Mouse (Mus musculus) embryonic facial prominence, embryonic 11.5 days (tissue): ENCODE data around the gene 2610028H24Rik. TPM values are rescaled to one million over a fixed set of nuclear protein-coding genes. Genes with fewer than 3 reads are reported as not detected.

Experiments
- ATAC-seq: fragments of 200-750 bp; cut with Nextera tagmentation; replicated peaks from 2 replicates; pipeline ENCODE4 v1.8.0; 2017; ENCODE audit warnings: low read depth; ENCODE audit not compliant: insufficient number of reproducible peaks, low FRiP score, low TSS enrichment
- DNase-seq: peaks from one replicate; pipeline ENCODE4 v3.0.0-alpha.2; 2015; ENCODE audit warnings: low spot score
- H3K27ac ChIP-seq: fragments of 300-500 bp; sonication (generic); replicated peaks from 2 replicates; pipeline ENCODE4 v1.5.1; 2014; ENCODE audit warnings: mild to moderate bottlenecking, low read depth, low read length, control low read depth
- H3K27me3 ChIP-seq: fragments of 300-500 bp; sonication (generic); 2 replicates; pipeline ENCODE4 v1.6.1; 2014; ENCODE audit warnings: mild to moderate bottlenecking, low read length, moderate library complexity, mixed read lengths; ENCODE audit not compliant: control insufficient read depth, insufficient read depth
- H3K36me3 ChIP-seq: fragments of 300-500 bp; sonication (generic); replicated peaks from 2 replicates; pipeline ENCODE4 v1.6.1; 2014; ENCODE audit warnings: low read depth, mild to moderate bottlenecking, low read length, moderate library complexity, mixed read lengths; ENCODE audit not compliant: control insufficient read depth, insufficient read depth
- H3K4me1 ChIP-seq: fragments of 300-500 bp; sonication (generic); 2 replicates; pipeline ENCODE4 v1.6.1; 2014; ENCODE audit warnings: low read length, mixed read lengths; ENCODE audit not compliant: control insufficient read depth, insufficient read depth
- H3K4me2 ChIP-seq: fragments of 300-500 bp; sonication (generic); 2 replicates; pipeline ENCODE4 v1.6.1; 2014; ENCODE audit warnings: low read depth, mild to moderate bottlenecking, control low read depth, low read length, moderate library complexity
- H3K4me3 ChIP-seq: fragments of 300-500 bp; sonication (generic); 2 replicates; pipeline ENCODE4 v1.5.1; 2014; ENCODE audit warnings: low read depth, low read length, control low read depth
- H3K9ac ChIP-seq: fragments of 300-500 bp; sonication (generic); replicated peaks from 2 replicates; pipeline ENCODE4 v1.6.1; 2014; ENCODE audit warnings: mild to moderate bottlenecking, control low read depth, low read length
- H3K9me3 ChIP-seq: fragments of 300-500 bp; sonication (generic); replicated peaks from 2 replicates; pipeline ENCODE4 v1.6.1; 2016; ENCODE audit warnings: mild to moderate bottlenecking, low read length, inconsistent platforms, mixed read lengths; ENCODE audit not compliant: control insufficient read depth
- WGBS: fragments of 180-500 bp; shearing (Covaris S2); extraction: QIAGEN DNeasy Blood & Tissue Kit; methylation state at CpG from one replicate; pipeline ENCODE4 v1.1.7; 2014; 5-methylcytosine and 5-hydroxymethylcytosine counted together
- polyA plus RNA-seq: library from polyadenylated mRNA; unstranded; fragments of >200 nt; fragmentation: Nextera tagmentation; extraction: Ambion mirVana; gene quantifications from 2 replicates; pipeline ENCODE4 v1.2.1, GENCODE M21; 2014

2610028H24Rik gene
- polyA plus RNA-seq: not detected in 2 replicates

DNA sequence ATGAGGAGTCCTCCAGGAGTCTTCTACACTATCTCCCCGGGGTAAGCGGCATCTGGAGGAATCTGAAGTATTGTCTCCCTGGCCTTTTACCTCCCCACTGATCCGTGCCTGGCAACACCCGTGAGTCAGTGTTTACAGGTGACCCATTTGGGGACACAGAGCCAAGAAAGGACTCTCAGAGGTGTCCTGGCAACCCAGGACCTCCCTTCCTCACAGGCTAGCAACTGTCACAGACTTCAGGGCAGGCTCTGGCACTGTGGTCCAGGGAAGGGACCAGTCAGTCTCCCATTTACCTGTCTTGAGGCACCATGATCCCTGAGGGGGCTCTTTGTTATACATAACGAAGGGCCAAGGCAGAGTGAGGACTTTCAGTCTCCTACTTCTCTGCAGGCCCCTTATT lies at the start of gene 2610028H24Rik:
TSS of gene 2610028H24Rik (plus strand) at position 231 of the 400 bp plus-strand sequence.
- H3K36me3 ChIP-seq: no peaks in the 10 kb centered on the region
- no peaks in the 10 kb centered on the region for H3K4me1 ChIP-seq
- no peak for DNase-seq
- no peak for ATAC-seq
- H3K9me3 ChIP-seq: no peaks in the 10 kb centered on the region
- H3K4me2 ChIP-seq: no peak within 1 kb of the TSS
- no peak within 1 kb of the TSS for H3K4me3 ChIP-seq
- H3K9ac ChIP-seq: no peak within 1 kb of the TSS
- no peak within 1 kb of the TSS for H3K27ac ChIP-seq
- no peaks in the 10 kb centered on the region for H3K27me3 ChIP-seq
- 59% methylated on average over 5 of the region's 5 CpGs for WGBS

DNA sequence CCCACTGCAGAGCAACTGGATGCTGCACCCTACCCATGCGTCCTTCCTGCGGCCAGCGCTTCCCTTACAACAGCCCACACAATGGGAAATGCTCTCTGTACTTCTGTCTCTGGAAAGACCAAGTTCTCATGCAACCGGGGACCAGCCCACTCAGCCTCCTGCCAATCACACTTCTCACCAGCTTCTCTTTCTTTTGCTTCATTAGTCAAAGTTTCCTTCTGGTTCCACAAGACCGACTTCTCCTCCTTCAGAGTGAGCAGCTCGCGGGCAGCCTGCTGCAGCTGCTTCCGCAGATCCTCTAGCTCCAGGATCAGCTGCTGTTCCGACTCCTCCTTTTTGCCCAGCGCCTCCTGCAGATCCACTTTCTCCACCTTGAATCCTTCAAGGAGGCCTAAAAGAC lies 40.4 kb upstream of the 2610028H24Rik start:
- Histone ChIP-seq H3K9me3 (no peaks in the 10 kb centered on the region), H3K4me3 (no peak overlapping the region), H3K27ac (no peak overlapping the region), H3K27me3 (no peaks in the 10 kb centered on the region), H3K9ac (no peak overlapping the region), H3K36me3 (peaks cover 17% of the 10 kb centered on the region), H3K4me2 (no peak overlapping the region), H3K4me1 (no peaks in the 10 kb centered on the region)
- DNase-seq (no peak), ATAC-seq (no peak)
- WGBS: 93% methylated on average over 10 of the region's 10 CpGs

DNA sequence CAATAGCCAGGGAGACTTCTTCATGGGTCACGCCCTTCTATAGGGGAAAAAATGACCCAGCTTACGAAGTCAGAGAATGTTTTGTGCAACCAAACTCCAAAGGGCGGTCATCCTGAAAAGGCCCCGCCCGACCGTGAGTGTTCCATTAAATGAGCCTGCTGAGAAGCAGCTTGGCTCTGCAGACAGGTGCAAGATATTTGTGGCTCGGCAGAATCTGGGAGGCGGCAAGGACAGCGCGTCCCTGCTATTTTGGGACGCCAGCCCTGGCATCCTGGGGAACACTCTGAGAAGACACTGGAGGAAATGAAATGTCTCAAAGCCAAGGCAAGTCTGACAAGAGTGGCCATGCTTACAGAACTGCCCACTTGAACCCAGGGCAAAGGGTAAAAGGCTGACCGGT lies 32.1 kb upstream of the 2610028H24Rik start:
- H3K36me3 ChIP-seq: peaks cover 15% of the 10 kb centered on the region
- H3K4me2 ChIP-seq: no peak overlapping the region
- DNase-seq (no peak), ATAC-seq (no peak)
- H3K27ac ChIP-seq: no peak overlapping the region
- H3K4me1 ChIP-seq: no peaks in the 10 kb centered on the region
- H3K27me3 ChIP-seq: no peaks in the 10 kb centered on the region
- 93% methylated on average over 12 of the region's 12 CpGs for WGBS
- H3K9me3 ChIP-seq: no peaks in the 10 kb centered on the region
- no peak overlapping the region for H3K9ac ChIP-seq
- H3K4me3 ChIP-seq: no peak overlapping the region

DNA sequence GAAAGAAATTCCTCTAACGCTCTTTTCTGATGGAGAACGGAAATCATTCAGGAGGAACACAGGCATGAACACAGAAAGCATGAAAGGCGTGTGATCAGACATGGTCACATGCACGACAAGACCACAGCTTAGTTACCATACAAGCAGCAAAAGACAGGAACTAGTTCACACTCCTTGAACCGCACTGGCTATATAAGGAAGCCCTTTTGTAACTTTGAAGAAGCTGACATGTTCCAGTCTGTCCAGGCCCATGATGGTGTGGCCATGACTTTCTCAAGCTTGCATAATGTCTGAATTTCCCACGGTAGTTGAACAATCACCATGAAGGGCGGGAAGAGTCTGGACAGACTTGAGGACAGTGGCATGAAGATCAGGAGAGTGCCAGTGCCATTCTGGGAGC lies 23.2 kb upstream of the 2610028H24Rik start:
- DNase-seq (no peak), ATAC-seq (no peak)
- Histone ChIP-seq H3K4me1 (no peaks in the 10 kb centered on the region), H3K4me2 (no peak overlapping the region), H3K9ac (no peak overlapping the region), H3K27ac (no peak overlapping the region), H3K36me3 (peaks cover 12% of the 10 kb centered on the region), H3K9me3 (no peaks in the 10 kb centered on the region), H3K4me3 (no peak overlapping the region), H3K27me3 (no peaks in the 10 kb centered on the region)
- WGBS: 94% methylated on average over 7 of the region's 7 CpGs

DNA sequence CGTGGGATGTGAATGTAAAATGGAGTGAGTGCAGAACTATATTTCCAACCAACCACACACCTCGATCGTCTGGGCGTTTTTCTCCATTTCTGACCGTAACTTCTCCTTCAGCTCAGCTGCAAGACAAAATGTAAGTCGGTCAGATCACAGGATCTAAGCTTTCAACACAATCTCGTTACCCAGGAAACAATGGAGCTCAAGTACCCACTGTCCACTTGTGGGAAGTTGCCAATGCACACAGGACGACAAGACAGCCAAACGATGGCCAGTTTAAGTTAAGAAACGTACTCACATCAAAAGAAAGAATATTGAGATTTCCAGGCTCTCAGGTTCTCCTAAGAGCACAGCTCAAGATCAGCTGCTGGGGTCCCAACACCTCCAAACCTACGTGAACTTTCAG lies 15.0 kb upstream of the 2610028H24Rik start:
- DNase-seq (no peak), ATAC-seq (no peak)
- WGBS: 93% methylated on average over 11 of the region's 11 CpGs
- Histone ChIP-seq H3K27ac (no peak overlapping the region), H3K9me3 (no peaks in the 10 kb centered on the region), H3K27me3 (no peaks in the 10 kb centered on the region), H3K4me2 (no peak overlapping the region), H3K4me1 (no peaks in the 10 kb centered on the region), H3K4me3 (no peak overlapping the region), H3K9ac (no peak overlapping the region), H3K36me3 (peaks cover 26% of the 10 kb centered on the region)

DNA sequence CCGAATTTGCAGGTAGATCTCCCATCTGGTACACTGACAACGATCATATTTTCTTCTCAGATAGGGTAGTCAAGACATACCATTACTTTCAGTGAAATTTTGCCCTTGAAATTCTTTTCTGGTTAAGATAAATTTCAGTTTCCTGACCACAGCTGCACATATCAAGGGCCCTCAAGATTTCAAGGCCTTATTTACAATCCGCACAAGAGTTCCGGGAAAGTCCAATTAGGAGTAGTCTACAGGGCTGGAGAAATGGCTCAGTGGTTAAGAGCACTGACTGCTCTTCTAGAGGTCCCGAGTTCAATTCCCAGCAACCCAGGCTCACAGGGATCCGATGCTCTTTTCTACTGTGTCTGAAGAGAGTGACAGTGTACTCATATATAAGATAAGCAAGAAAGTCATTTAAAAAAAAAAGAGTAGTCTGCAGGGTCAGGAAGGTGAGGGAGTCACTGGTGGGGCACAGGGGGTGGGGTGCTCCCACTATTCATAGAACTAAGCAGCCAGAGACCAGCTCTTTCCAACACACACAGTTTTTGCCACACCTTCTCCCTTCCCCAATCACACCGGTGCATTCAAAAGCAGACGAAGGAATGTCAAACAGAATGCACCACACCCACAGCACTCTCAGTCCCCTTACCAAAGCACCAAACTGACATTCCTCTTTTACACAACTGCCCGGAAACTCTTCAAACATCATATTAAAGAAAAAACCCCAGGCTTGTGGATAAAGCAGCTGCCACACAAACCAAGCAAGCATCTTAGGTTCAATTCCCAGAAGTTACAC lies 9.6 kb upstream of the 2610028H24Rik start:
- Histone ChIP-seq H3K4me3 (no peak overlapping the region), H3K36me3 (peaks cover 12% of the 10 kb centered on the region), H3K9me3 (no peaks in the 10 kb centered on the region), H3K4me1 (no peaks in the 10 kb centered on the region), H3K27me3 (no peaks in the 10 kb centered on the region), H3K9ac (no peak overlapping the region), H3K4me2 (no peak overlapping the region), H3K27ac (no peak overlapping the region)
- no peak for ATAC-seq
- 95% methylated on average over 9 of the region's 9 CpGs for WGBS
- no peak for DNase-seq

DNA sequence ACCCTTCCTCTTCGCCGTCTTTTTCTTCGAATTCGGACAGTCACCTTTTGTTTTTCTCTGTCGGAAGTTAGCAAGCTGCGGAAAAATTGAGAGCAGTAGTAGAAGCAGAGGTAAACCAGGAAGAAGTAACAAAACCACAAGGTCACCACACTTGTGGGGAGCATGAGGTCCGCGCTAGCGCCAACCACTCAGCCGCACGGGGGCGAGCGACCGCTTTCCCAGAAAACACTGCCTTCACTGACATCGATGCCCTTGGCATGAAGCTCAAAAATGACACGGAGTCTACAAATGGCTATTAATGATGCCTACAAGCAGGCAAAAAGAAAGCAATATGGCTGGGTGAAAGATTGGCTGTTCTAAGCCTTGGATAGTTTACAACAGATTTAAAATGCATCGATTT lies 8.6 kb upstream of the 2610028H24Rik start, which contains the start of gene AC141477.1:
TSS of gene AC141477.1 (minus strand) at position 164 of the 400 bp plus-strand sequence.
- DNase-seq (no peak), ATAC-seq (no peak)
- Histone ChIP-seq H3K9ac (no peak within 1 kb of the TSS; the same call in 1 of the 2 replicates), H3K4me3 (no peak within 1 kb of the TSS), H3K9me3 (no peaks in the 10 kb centered on the region), H3K4me2 (no peak within 1 kb of the TSS), H3K4me1 (no peaks in the 10 kb centered on the region), H3K36me3 (peaks cover 12% of the 10 kb centered on the region), H3K27ac (no peak within 1 kb of the TSS), H3K27me3 (no peaks in the 10 kb centered on the region)
- 93% methylated on average over 17 of the region's 17 CpGs for WGBS
